In genomic region chrX:153742493-153742892, GRCm38 (mm10) we compare ENCODE assay signal across 23 mouse cellular contexts. TPM values are rescaled to one million over a fixed set of nuclear protein-coding genes. Genes with fewer than 3 reads are reported as not detected.
DNase-seq lines count a peak whose midpoint lies in the region; ATAC-seq lines count a peak whose summit lies in the region.
"Had no signal": no experiment of that assay in that cellular context is flagged by ENCODE, and none has a peak within 500 bp of the region (broad histone marks: within the 10 kb centered on the region; RNA-seq: fewer than 3 reads in every experiment).

No protein-coding gene starts in this region.

- WGBS in embryonic facial prominence, embryonic 14.5 days = 72% methylated on average over 3 of the region's 3 CpGs
- 93% methylated on average over 3 of the region's 3 CpGs for WGBS in embryonic facial prominence, embryonic 10.5 days

- no peak overlapping the region for H3K4me3 ChIP-seq in embryonic facial prominence, embryonic 14.5 days (ENCODE audit: low read depth, low read length)
- no peak overlapping the region for H3K4me3 ChIP-seq in embryonic facial prominence, embryonic 10.5 days

- H3K9me3 ChIP-seq in embryonic facial prominence, embryonic 14.5 days (ENCODE audit: control insufficient read depth, low read length) = no peaks in the 10 kb centered on the region
- no peaks in the 10 kb centered on the region for H3K9me3 ChIP-seq in embryonic facial prominence, embryonic 10.5 days
- H3K9me3 ChIP-seq: G1E had no signal

- no peaks in the 10 kb centered on the region for H3K4me1 ChIP-seq in embryonic facial prominence, embryonic 14.5 days (ENCODE audit: control insufficient read depth, insufficient read depth, low read length)
- H3K4me1 ChIP-seq in embryonic facial prominence, embryonic 10.5 days = no peaks in the 10 kb centered on the region

- H3K9ac ChIP-seq in embryonic facial prominence, embryonic 14.5 days (ENCODE audit: low read depth, low read length) = no peak overlapping the region

- ATAC-seq in embryonic facial prominence, embryonic 14.5 days (ENCODE audit: low read depth) = 0 out of 2 replicates have a peak, but pooled peaks have one; percentile 15
- ATAC-seq in frontal cortex, adult (ENCODE audit: low TSS enrichment) = peak; percentile 91
- ATAC-seq: activated CD4-positive, CD25-positive, alpha-beta regulatory T cell, adult 4 months; CD4-positive, CD25-positive, alpha-beta regulatory T cell, adult 4 months; Patski had no signal

- DNase-seq in embryonic facial prominence, embryonic 14.5 days (ENCODE audit: low spot score) = no peak
- DNase-seq in embryonic facial prominence, embryonic 10.5 days (ENCODE audit: low spot score) = no peak
- no peak for DNase-seq in frontal cortex, postnatal 10 days (ENCODE audit: low spot score in 2 of 2)
- peak; percentile 46 for DNase-seq in brain, adult 2 months (ENCODE audit: low read depth, low spot score)
- DNase-seq in layer of hippocampus, adult 8-10 months (ENCODE audit: low spot score in 2 of 2) = no peak
- DNase-seq: adrenal gland, adult 2 months; adrenal gland, adult 8-10 months; adrenal gland, postnatal 10 days; adrenal gland, postnatal 14 days; adrenal gland, postnatal 25 days; adrenal gland, postnatal 36 days; B cell, adult 2 months; cerebellum, adult 11 months; cerebellum, adult 11-12 months; cerebellum, adult 18-20 months; cerebellum, adult 2 months had no signal

- H3K36me3 ChIP-seq in embryonic facial prominence, embryonic 14.5 days (ENCODE audit: control insufficient read depth, insufficient read depth, low read length) = no peaks in the 10 kb centered on the region
- 0 out of 2 replicates have a peak, but pooled peaks cover 3% of the 10 kb centered on the region for H3K36me3 ChIP-seq in embryonic facial prominence, embryonic 10.5 days (replicated peaks)

- no peak overlapping the region for H3K27ac ChIP-seq in embryonic facial prominence, embryonic 14.5 days (replicated peaks; ENCODE audit: low read depth, low read length)
- no peak overlapping the region for H3K27ac ChIP-seq in embryonic facial prominence, embryonic 10.5 days (replicated peaks)

- no peaks in the 10 kb centered on the region for H3K27me3 ChIP-seq in embryonic facial prominence, embryonic 14.5 days (replicated peaks; ENCODE audit: control insufficient read depth, insufficient read depth, low read length)
- H3K27me3 ChIP-seq in embryonic facial prominence, embryonic 10.5 days (replicated peaks; ENCODE audit: low read depth, poor library complexity, severe bottlenecking) = 0 out of 2 replicates have a peak, but pooled peaks cover 6% of the 10 kb centered on the region
- H3K27me3 ChIP-seq: CH12.LX had no signal

- H3K4me2 ChIP-seq in embryonic facial prominence, embryonic 14.5 days (ENCODE audit: low read depth, low read length) = no peak overlapping the region

RNA-seq across cellular contexts. Expression of gene Nbdy, which starts 19.1 kb away (rescaled TPM):
- polyA plus RNA-seq in embryonic facial prominence, embryonic 14.5 days (2014; fragmentation: Nextera tagmentation; extraction: Ambion mirVana) = 120 and 124 TPM in 2 replicates
- polyA plus RNA-seq in embryonic facial prominence, embryonic 10.5 days (2016; fragmentation: Nextera tagmentation; extraction: Ambion mirVana) = 75.3 and 82.8 TPM in 2 replicates
- total RNA-seq in layer of hippocampus, adult 8-10 months (2022) = 10 to 100 TPM; 45.6 to 69.6 (median 53.1) TPM
- total RNA-seq: CH12.LX had no signal

RNA-seq across cellular contexts. Expression of gene Kctd12b, which starts 46.3 kb away (rescaled TPM):
- 9.2 and 9.3 TPM in 2 replicates for polyA plus RNA-seq in embryonic facial prominence, embryonic 14.5 days (2014; fragmentation: Nextera tagmentation; extraction: Ambion mirVana)
- 6.2 and 6.9 TPM in 2 replicates for polyA plus RNA-seq in embryonic facial prominence, embryonic 10.5 days (2016; fragmentation: Nextera tagmentation; extraction: Ambion mirVana)
- 1 to 10 TPM; 2.8 to 4.3 (median 3.1) TPM for total RNA-seq in layer of hippocampus, adult 8-10 months (2022)
- total RNA-seq: CH12.LX, MEL had no signal
- polyA plus RNA-seq: G1E had no signal
